Mouse (Mus musculus): ENCODE measurements around the gene Ccdc13.

DNA sequence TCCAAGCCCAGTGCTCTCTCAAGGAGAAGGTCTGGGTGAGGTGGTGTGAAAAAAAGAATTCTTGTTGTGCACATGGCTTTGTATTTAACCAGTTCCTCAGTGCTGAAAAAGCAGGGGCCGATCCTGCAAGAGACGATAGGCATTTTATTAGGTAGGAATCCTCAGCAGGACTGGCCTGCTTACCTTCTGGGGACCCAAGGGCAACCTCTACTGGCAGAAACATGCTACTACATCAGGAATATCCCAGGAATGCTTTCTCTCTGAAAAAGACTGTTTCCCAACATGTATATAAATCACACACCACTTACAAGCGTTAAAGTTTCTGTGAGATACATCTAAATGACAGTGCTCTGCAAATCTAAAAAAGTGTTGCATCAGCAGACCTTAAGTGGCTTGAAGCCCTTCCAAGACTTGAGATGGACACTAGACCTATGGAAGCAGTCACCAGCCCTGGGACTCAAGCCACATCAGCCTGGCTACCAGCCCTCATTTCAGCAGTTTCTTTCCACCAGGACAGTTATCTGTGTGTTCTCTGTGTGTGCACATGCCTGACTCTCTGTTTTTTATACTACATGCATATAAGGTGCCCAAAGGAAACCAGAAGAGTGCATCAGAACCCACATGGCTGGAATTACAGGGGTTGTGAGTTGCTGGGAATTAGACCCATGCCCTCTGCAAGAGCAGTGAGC, 37.9 kb upstream of the Ccdc13 start:
- TF ChIP-seq GATA1 (IDR thresholded peaks at IDR 0.05; ENCODE audit: borderline replicate concordance, low read length) (no peak), FLI1 (IDR thresholded peaks at IDR 0.05; ENCODE audit: low read length) (no peak)

All from megakaryocyte, embryonic 14.5 days (primary cell).